ENCODE assay signal across 10 mouse cellular contexts in the genomic region with DNA sequence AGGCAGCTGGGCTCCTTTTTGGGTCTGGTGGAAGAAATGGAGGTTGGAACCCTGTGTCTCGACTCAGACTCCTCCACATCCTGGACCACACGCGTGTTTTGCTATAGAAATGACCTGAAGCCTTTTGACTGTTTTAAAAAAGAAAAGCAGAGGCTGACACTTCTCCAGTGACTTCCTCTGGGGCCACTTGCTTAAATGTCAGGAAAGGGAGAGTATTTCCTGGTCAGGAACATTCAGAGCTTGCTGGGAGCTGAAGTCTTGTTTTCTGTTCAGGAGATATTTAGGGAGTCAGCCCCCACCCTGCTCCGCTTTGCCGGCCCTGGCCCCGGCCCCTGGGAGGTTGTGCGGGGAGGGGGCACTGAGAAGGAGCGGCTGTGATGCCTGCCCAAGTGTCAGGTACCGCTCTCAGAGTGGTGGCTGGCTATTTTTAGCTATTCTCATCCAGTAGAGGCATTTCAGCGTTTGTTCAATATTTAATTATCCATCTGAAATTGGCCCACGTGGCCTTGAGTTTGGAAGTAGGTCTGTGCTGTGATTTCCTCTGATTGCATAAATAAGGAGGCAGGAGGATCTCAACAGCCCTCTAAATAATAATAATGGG.
DNase-seq lines count a peak whose midpoint lies in the region; ATAC-seq and TF ChIP-seq lines count a peak whose summit lies in the region.
"Had no signal": no experiment of that assay in that cellular context is flagged by ENCODE, and none has a peak within 500 bp of the region (broad histone marks: within the 10 kb centered on the region; RNA-seq: fewer than 3 reads in every experiment).

No protein-coding gene starts in this region.

- no peaks in the 10 kb centered on the region for H3K9me3 ChIP-seq in heart, postnatal 0 days (replicated peaks; ENCODE audit: control insufficient read depth, low read length)
- no peaks in the 10 kb centered on the region for H3K9me3 ChIP-seq in neural tube, embryonic 15.5 days (replicated peaks)

- DNase-seq in gastrocnemius, adult 2 months, result no peak
- DNase-seq in gastrocnemius, postnatal 10 days, result no peak
- DNase-seq in lung, postnatal 36 days, result peak; percentile 33
- no peak for DNase-seq in lung, postnatal 4 days
- peak; percentile 29 for DNase-seq in heart, postnatal 0 days (ENCODE audit: low spot score)
- no peak for DNase-seq in adipocyte (ENCODE audit: low spot score)
- no peak for DNase-seq in frontal cortex, postnatal 14 days (ENCODE audit: low spot score in 2 of 2)
- DNase-seq: embryo, embryonic 11 days had no signal

- WGBS in heart, postnatal 0 days, result 9% methylated on average over 11 of the region's 11 CpGs
- WGBS in neural tube, embryonic 15.5 days, result 59% methylated on average over 11 of the region's 11 CpGs

- H3K9ac ChIP-seq in heart, postnatal 0 days (replicated peaks; ENCODE audit: low read depth, low read length), result no peak overlapping the region
- H3K9ac ChIP-seq in neural tube, embryonic 15.5 days (replicated peaks), result no peak overlapping the region

- no peaks in the 10 kb centered on the region for H3K27me3 ChIP-seq in heart, postnatal 0 days (ENCODE audit: control insufficient read depth, insufficient read depth, low read length)
- no peaks in the 10 kb centered on the region for H3K27me3 ChIP-seq in neural tube, embryonic 15.5 days (replicated peaks)
- H3K27me3 ChIP-seq: CH12.LX had no signal

- TF ChIP-seq CTCF in gastrocnemius, adult 2 months (IDR thresholded peaks at IDR 0.05), result no peak
- no peak for TF ChIP-seq CTCF in heart, postnatal 0 days (IDR thresholded peaks at IDR 0.05; ENCODE audit: low read depth)

- peak; percentile 22; the same call in 1 of the 2 replicates for ATAC-seq in heart, postnatal 0 days (ENCODE audit: insufficient read depth, low read depth)
- ATAC-seq in neural tube, embryonic 15.5 days (ENCODE audit: low FRiP score), result no peak

- peaks cover 50% of the 10 kb centered on the region for H3K4me1 ChIP-seq in heart, postnatal 0 days (ENCODE audit: control insufficient read depth, insufficient read depth)
- peaks cover 38% of the 10 kb centered on the region for H3K4me1 ChIP-seq in neural tube, embryonic 15.5 days

- peak overlapping the region; percentile 87 for H3K27ac ChIP-seq in gastrocnemius, adult 2 months
- peak overlapping the region; percentile 74 for H3K27ac ChIP-seq in heart, postnatal 0 days (ENCODE audit: low read depth)
- peak overlapping the region; percentile 34 for H3K27ac ChIP-seq in neural tube, embryonic 15.5 days (replicated peaks)

- peaks cover 6% of the 10 kb centered on the region; the same call in 1 of the 2 replicates for H3K36me3 ChIP-seq in heart, postnatal 0 days (replicated peaks; ENCODE audit: control insufficient read depth, insufficient read depth, low read length)
- no peaks in the 10 kb centered on the region for H3K36me3 ChIP-seq in neural tube, embryonic 15.5 days

- TF ChIP-seq EP300 in heart, postnatal 0 days (IDR thresholded peaks at IDR 0.05; ENCODE audit: low read depth), result 0 out of 2 replicates have a peak, but pooled peaks have one; percentile 44

- H3K4me3 ChIP-seq in gastrocnemius, adult 2 months, result peak overlapping the region; percentile 75
- H3K4me3 ChIP-seq in heart, postnatal 0 days (ENCODE audit: low read depth, low read length), result no peak overlapping the region
- no peak overlapping the region for H3K4me3 ChIP-seq in neural tube, embryonic 15.5 days (replicated peaks)

- H3K4me2 ChIP-seq in heart, postnatal 0 days (ENCODE audit: low read depth, low read length), result peak overlapping the region; percentile 7; the same call in 1 of the 2 replicates
- no peak overlapping the region for H3K4me2 ChIP-seq in neural tube, embryonic 15.5 days

- intact Hi-C loops in gastrocnemius, adult 2 months (cut with DNase I), result no loop called here

Comparison
In these comparisons a context has a peak if more than half of its experiments do, and no peak if none do; other contexts are left out.
1. DNase-seq: peak in lung, postnatal 36 days (single experiment) and heart, postnatal 0 days (single experiment); none in gastrocnemius, adult 2 months (single experiment), gastrocnemius, postnatal 10 days (single experiment), lung, postnatal 4 days (0 of 2), adipocyte (single experiment) and frontal cortex, postnatal 14 days (0 of 2).
2. H3K27ac ChIP-seq: peak in every context shown above with its lines; median percentile 87 in gastrocnemius, adult 2 months; 74 in heart, postnatal 0 days; 34 in neural tube, embryonic 15.5 days.